Mouse (Mus musculus): Measurements from ENCODE around the gene Got2. TPM values are rescaled to one million over a fixed set of nuclear protein-coding genes. Genes with fewer than 3 reads are reported as not detected.

Gene Got2
- polyA plus RNA-seq (2015; fragmentation: Nextera tagmentation; extraction: Ambion mirVana) = 78.0 and 78.7 TPM in 2 replicates

DNA sequence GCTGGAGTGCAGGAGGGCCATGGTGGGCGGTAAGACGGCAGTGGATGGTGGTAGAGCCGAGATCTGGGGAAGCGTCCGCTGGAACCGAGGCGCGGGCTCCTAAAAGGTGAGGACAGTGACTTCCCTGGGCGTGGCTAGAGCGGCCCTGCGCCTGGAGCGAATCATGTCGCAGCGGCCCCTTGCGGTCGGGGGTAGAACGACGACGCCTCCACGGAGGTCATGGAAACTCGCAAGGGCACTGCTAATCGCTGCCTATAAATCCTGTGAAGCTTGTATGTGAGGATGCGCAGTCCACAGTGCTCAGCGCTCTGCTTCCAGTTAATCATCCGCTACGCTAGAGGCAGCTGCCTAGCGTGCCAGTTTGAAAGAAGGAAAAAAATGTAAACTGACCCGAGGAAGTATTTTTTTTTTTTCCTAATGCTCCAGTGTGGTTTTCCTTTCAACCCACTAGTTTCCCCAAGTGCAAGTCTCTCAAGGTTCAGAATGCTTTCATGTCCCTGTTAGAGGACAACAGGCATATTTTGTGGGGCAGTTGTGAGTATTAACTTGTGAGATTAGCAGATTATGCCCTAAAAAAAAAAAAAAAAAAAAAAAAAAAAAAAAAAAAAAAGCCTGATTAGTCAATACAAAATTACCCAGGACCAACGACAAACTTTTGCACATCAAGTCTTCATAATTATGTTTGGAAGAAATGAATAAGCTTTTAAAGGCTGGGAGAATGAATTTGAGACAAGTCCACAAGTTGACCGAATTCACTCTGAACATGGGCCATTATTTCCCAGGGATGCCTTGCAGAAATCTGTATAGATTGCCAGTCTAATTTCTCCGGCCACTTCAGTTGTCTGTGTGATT is at the start of gene Got2:
Gene Got2, minus strand, starts transcription at position 263 of the 852 bp plus-strand sequence.

GRCm38 (mm10) chr8:95853102-95853843 is 35.1 kb downstream of the Got2 start, which contains the start of gene Slc38a7:
Slc38a7 (minus strand) TSS chr8:95853539.

GRCm38 (mm10) chr8:95825162-95825561 is 63.2 kb downstream of the Got2 start, which contains the start of gene Sap18b:
Sap18b (plus strand) TSS chr8:95825346.

Other genes with a start within 250 kb of the Got2 start
- 2.0 and 2.1 TPM in 2 replicates for gene Ndrg4, start 211.6 kb downstream of the Got2 start, polyA plus RNA-seq (2015; fragmentation: Nextera tagmentation; extraction: Ambion mirVana)
- gene Setd6, start 172.7 kb downstream of the Got2 start, polyA plus RNA-seq (2015; fragmentation: Nextera tagmentation; extraction: Ambion mirVana) = 13.8 and 14.6 TPM in 2 replicates
- gene Cnot1, start 81.1 kb downstream of the Got2 start, polyA plus RNA-seq (2015; fragmentation: Nextera tagmentation; extraction: Ambion mirVana) = 23.9 and 24.3 TPM in 2 replicates
- 309 and 352 TPM in 2 replicates for gene Sap18b, start 63.2 kb downstream of the Got2 start, polyA plus RNA-seq (2015; fragmentation: Nextera tagmentation; extraction: Ambion mirVana)
- gene Slc38a7, start 35.0 kb downstream of the Got2 start, polyA plus RNA-seq (2015; fragmentation: Nextera tagmentation; extraction: Ambion mirVana) = 4.8 and 5.7 TPM in 2 replicates

Data from spleen, postnatal 0 days (tissue).